In genomic region chr2:174067793-174068419, GRCm38 (mm10) we compare ENCODE assay signal across 19 mouse cellular contexts. TPM values are rescaled to one million over a fixed set of nuclear protein-coding genes. Genes with fewer than 3 reads are reported as not detected.
DNase-seq lines count a peak whose midpoint lies in the region; ATAC-seq and TF ChIP-seq lines count a peak whose summit lies in the region.
"Had no signal": no experiment of that assay in that cellular context is flagged by ENCODE, and none has a peak within 500 bp of the region (broad histone marks: within the 10 kb centered on the region; RNA-seq: fewer than 3 reads in every experiment).

No protein-coding gene starts in this region.

- no peak for TF ChIP-seq CTCF in liver, adult 2 months (IDR thresholded peaks at IDR 0.05; ENCODE audit: low read depth, low read length)

- no peak for ATAC-seq in forebrain, embryonic 11.5 days (replicated peaks; ENCODE audit: low FRiP score)
- ATAC-seq in forebrain, embryonic 12.5 days (ENCODE audit: low FRiP score): no peak
- no peak for ATAC-seq in midbrain, embryonic 16.5 days
- ATAC-seq: forebrain, embryonic 14.5 days had no signal

- H3K4me1 ChIP-seq in forebrain, embryonic 11.5 days (replicated peaks; ENCODE audit: control insufficient read depth, insufficient read depth, low read length): no peaks in the 10 kb centered on the region
- H3K4me1 ChIP-seq in forebrain, embryonic 12.5 days: no peaks in the 10 kb centered on the region; the same call in 1 of the 2 replicates
- 0 out of 2 replicates have a peak, but pooled peaks cover 3% of the 10 kb centered on the region for H3K4me1 ChIP-seq in liver, adult 2 months (ENCODE audit: control insufficient read depth, insufficient read depth, low read length)
- H3K4me1 ChIP-seq in midbrain, embryonic 16.5 days (ENCODE audit: control insufficient read depth, insufficient read depth, low read length): no peaks in the 10 kb centered on the region
- H3K4me1 ChIP-seq: hindbrain, embryonic 15.5 days had no signal

- 79% methylated on average over 6 of the region's 6 CpGs for WGBS in forebrain, embryonic 11.5 days
- WGBS in forebrain, embryonic 12.5 days: 80% methylated on average over 6 of the region's 6 CpGs
- WGBS in liver, adult 2 months: 75% methylated on average over 6 of the region's 6 CpGs
- WGBS in midbrain, embryonic 16.5 days: 82% methylated on average over 6 of the region's 6 CpGs

- no peaks in the 10 kb centered on the region for H3K79me2 ChIP-seq in liver, adult 2 months (ENCODE audit: control insufficient read depth, insufficient read depth, low read length)

- no peak overlapping the region for H3K9ac ChIP-seq in forebrain, embryonic 11.5 days (ENCODE audit: low read length)
- H3K9ac ChIP-seq in forebrain, embryonic 12.5 days: no peak overlapping the region
- H3K9ac ChIP-seq in liver, adult 2 months (ENCODE audit: low read depth, low read length): no peak overlapping the region
- H3K9ac ChIP-seq in midbrain, embryonic 16.5 days (ENCODE audit: low read depth, low read length): no peak overlapping the region
- H3K9ac ChIP-seq: embryonic facial prominence, embryonic 13.5 days; heart, embryonic 12.5 days; hindbrain, embryonic 15.5 days had no signal

- H3K27ac ChIP-seq in forebrain, embryonic 11.5 days (ENCODE audit: low read depth, low read length): no peak overlapping the region
- no peak overlapping the region for H3K27ac ChIP-seq in forebrain, embryonic 12.5 days
- no peak overlapping the region for H3K27ac ChIP-seq in liver, adult 2 months (replicated peaks; ENCODE audit: insufficient read depth, low read depth, low read length)
- H3K27ac ChIP-seq in midbrain, embryonic 16.5 days (ENCODE audit: low read length): no peak overlapping the region
- H3K27ac ChIP-seq: embryonic facial prominence, embryonic 13.5 days; hindbrain, embryonic 15.5 days had no signal

- no peak for TF ChIP-seq POLR2A in liver, adult 2 months (IDR thresholded peaks at IDR 0.05; ENCODE audit: extremely low read depth, insufficient read depth, low read length)

- no peak overlapping the region for H3K4me3 ChIP-seq in forebrain, embryonic 11.5 days (ENCODE audit: low read depth, low read length)
- no peak overlapping the region for H3K4me3 ChIP-seq in forebrain, embryonic 12.5 days (replicated peaks)
- H3K4me3 ChIP-seq in liver, adult 2 months (ENCODE audit: insufficient read depth, low read depth, low read length): no peak overlapping the region
- H3K4me3 ChIP-seq in midbrain, embryonic 16.5 days (ENCODE audit: low read depth, low read length): no peak overlapping the region
- H3K4me3 ChIP-seq: embryonic facial prominence, embryonic 13.5 days; heart, embryonic 12.5 days; hindbrain, embryonic 15.5 days had no signal

- no peaks in the 10 kb centered on the region for H3K36me3 ChIP-seq in forebrain, embryonic 11.5 days (ENCODE audit: control insufficient read depth, insufficient read depth, low read length)
- H3K36me3 ChIP-seq in forebrain, embryonic 12.5 days (replicated peaks): no peaks in the 10 kb centered on the region
- H3K36me3 ChIP-seq in liver, adult 2 months (ENCODE audit: control insufficient read depth, insufficient read depth, low read length): no peaks in the 10 kb centered on the region
- H3K36me3 ChIP-seq in midbrain, embryonic 16.5 days (ENCODE audit: control insufficient read depth, insufficient read depth, low read length): no peaks in the 10 kb centered on the region
- H3K36me3 ChIP-seq: embryonic facial prominence, embryonic 13.5 days; heart, embryonic 12.5 days; hindbrain, embryonic 15.5 days had no signal

- peak; percentile 30 for DNase-seq in forebrain, embryonic 11.5 days (ENCODE audit: low spot score)
- DNase-seq in liver, adult 2 months (ENCODE audit: extremely low read depth, low read depth, low spot score): peak; percentile 54
- DNase-seq in liver (no peak), 3T3-L1 (ENCODE audit: low read depth, low spot score) (peak; percentile 61)
- peak; percentile 31 for DNase-seq in retina, embryonic 14.5 days (ENCODE audit: low spot score)
- no peak for DNase-seq in embryo, embryonic 9.5 days (ENCODE audit: extremely low spot score)
- DNase-seq: adrenal gland, adult 8-10 months; adrenal gland, postnatal 36 days; cerebellum, adult 11 months; cerebellum, adult 8-10 months; cerebellum, postnatal 14 days; gastrocnemius, postnatal 14 days; heart, postnatal 36 days had no signal

- no peak overlapping the region for H3K4me2 ChIP-seq in forebrain, embryonic 11.5 days (ENCODE audit: low read depth, low read length, severe bottlenecking)
- H3K4me2 ChIP-seq in forebrain, embryonic 12.5 days: no peak overlapping the region
- no peak overlapping the region for H3K4me2 ChIP-seq in midbrain, embryonic 16.5 days (ENCODE audit: low read length)
- H3K4me2 ChIP-seq: embryonic facial prominence, embryonic 13.5 days; heart, embryonic 12.5 days; hindbrain, embryonic 15.5 days had no signal

- no peaks in the 10 kb centered on the region for H3K27me3 ChIP-seq in forebrain, embryonic 11.5 days (ENCODE audit: control insufficient read depth, insufficient read depth, low read length)
- no peaks in the 10 kb centered on the region for H3K27me3 ChIP-seq in forebrain, embryonic 12.5 days
- no peaks in the 10 kb centered on the region for H3K27me3 ChIP-seq in liver, adult 2 months (ENCODE audit: control insufficient read depth, insufficient read depth, low read length)
- H3K27me3 ChIP-seq in midbrain, embryonic 16.5 days (ENCODE audit: control insufficient read depth, insufficient read depth, low read depth, low read length): no peaks in the 10 kb centered on the region
- H3K27me3 ChIP-seq: embryonic facial prominence, embryonic 13.5 days; heart, embryonic 12.5 days; hindbrain, embryonic 15.5 days had no signal

- H3K9me3 ChIP-seq in forebrain, embryonic 11.5 days (ENCODE audit: control insufficient read depth, low read length): no peaks in the 10 kb centered on the region
- H3K9me3 ChIP-seq in forebrain, embryonic 12.5 days: no peaks in the 10 kb centered on the region
- no peaks in the 10 kb centered on the region for H3K9me3 ChIP-seq in midbrain, embryonic 16.5 days (replicated peaks; ENCODE audit: control insufficient read depth, low read length, poor library complexity, severe bottlenecking)
- H3K9me3 ChIP-seq: embryonic facial prominence, embryonic 13.5 days; heart, embryonic 12.5 days; hindbrain, embryonic 15.5 days had no signal

RNA-seq across cellular contexts. Expression of gene Stx16, which starts 8.2 kb away (rescaled TPM):
- 9.4 and 10.7 TPM in 2 replicates for polyA plus RNA-seq in forebrain, embryonic 11.5 days (2014; fragmentation: Nextera tagmentation; extraction: Ambion mirVana)
- 15.1 and 15.3 TPM in 2 replicates for polyA plus RNA-seq in forebrain, embryonic 12.5 days (2016; fragmentation: Nextera tagmentation; extraction: Ambion mirVana)
- 9.8 and 10.5 TPM in 2 replicates for total RNA-seq in liver, adult 2 months (2014; rRNA removed)
- 12.1 and 14.6 TPM in 2 replicates for polyA plus RNA-seq in liver, adult 2 months (2012; rRNA removed)
- polyA plus RNA-seq in midbrain, embryonic 16.5 days (2015; fragmentation: Nextera tagmentation; extraction: Ambion mirVana): 17.1 and 17.2 TPM in 2 replicates

RNA-seq across cellular contexts. Expression of gene Npepl1, which starts 42.2 kb away (rescaled TPM):
- polyA plus RNA-seq in forebrain, embryonic 11.5 days (2014; fragmentation: Nextera tagmentation; extraction: Ambion mirVana): 31.2 and 31.5 TPM in 2 replicates
- polyA plus RNA-seq in forebrain, embryonic 12.5 days (2016; fragmentation: Nextera tagmentation; extraction: Ambion mirVana): 26.4 and 26.7 TPM in 2 replicates
- 39.7 and 43.4 TPM in 2 replicates for total RNA-seq in liver, adult 2 months (2014; rRNA removed)
- polyA plus RNA-seq in liver, adult 2 months (2012; rRNA removed): 70.6 and 81.0 TPM in 2 replicates
- polyA plus RNA-seq in midbrain, embryonic 16.5 days (2015; fragmentation: Nextera tagmentation; extraction: Ambion mirVana): 13.8 TPM in 2 replicates

Comparison
In these comparisons a context has a peak if more than half of its experiments do, and no peak if none do; other contexts are left out.
1. DNase-seq: peak in forebrain, embryonic 11.5 days (single experiment), liver, adult 2 months (single experiment), 3T3-L1 (single experiment) and retina, embryonic 14.5 days (single experiment); none in liver (single experiment) and embryo, embryonic 9.5 days (single experiment).